ENCODE assay signal across 8 mouse cellular contexts in genomic region chr9:37430582-37430981, GRCm38 (mm10). TPM values are rescaled to one million over a fixed set of nuclear protein-coding genes. Genes with fewer than 3 reads are reported as not detected.
A peak's percentile ranks its signal among the peaks of the same experiment; 100 is the strongest.
DNase-seq lines count a peak whose midpoint lies in the region; ATAC-seq and TF ChIP-seq lines count a peak whose summit lies in the region.

No protein-coding gene starts in this region.

- no peak overlapping the region for H3K9ac ChIP-seq in embryonic facial prominence, embryonic 14.5 days (ENCODE audit: low read depth, low read length)
- H3K9ac ChIP-seq in kidney, embryonic 14.5 days (ENCODE audit: low read depth, low read length): no peak overlapping the region
- no peak overlapping the region for H3K9ac ChIP-seq in limb, embryonic 14.5 days (ENCODE audit: low read depth, low read length, severe bottlenecking)

- peak; percentile 74 for TF ChIP-seq CTCF in bone marrow, adult 2 months (IDR thresholded peaks at IDR 0.05; ENCODE audit: control insufficient read depth, insufficient read depth, low read length)

- 4% methylated on average over 12 of the region's 12 CpGs for WGBS in bone marrow, adult 2 months
- under 1% methylated on average over 12 of the region's 12 CpGs for WGBS in embryonic facial prominence, embryonic 14.5 days
- WGBS in heart, embryonic 10.5 days: 1% methylated on average over 12 of the region's 12 CpGs
- WGBS in kidney, embryonic 14.5 days: 2% methylated on average over 12 of the region's 12 CpGs
- WGBS in limb, embryonic 14.5 days: 1% methylated on average over 12 of the region's 12 CpGs

- peak overlapping the region; percentile 43 for H3K4me2 ChIP-seq in embryonic facial prominence, embryonic 14.5 days (ENCODE audit: low read depth, low read length)
- no peak overlapping the region; the same call in 1 of the 2 replicates for H3K4me2 ChIP-seq in kidney, embryonic 14.5 days (replicated peaks; ENCODE audit: low read depth, low read length)
- H3K4me2 ChIP-seq in limb, embryonic 14.5 days (replicated peaks; ENCODE audit: low read depth, low read length, severe bottlenecking): peak overlapping the region; percentile 20; the same call in 1 of the 2 replicates
- peak overlapping the region; percentile 44 for H3K4me2 ChIP-seq in myocyte (ENCODE audit: low read depth)

- peak; percentile 89 for ATAC-seq in embryonic facial prominence, embryonic 14.5 days (ENCODE audit: low read depth)
- ATAC-seq in kidney, embryonic 14.5 days (ENCODE audit: low FRiP score, low TSS enrichment): peak; percentile 79
- ATAC-seq in limb, embryonic 14.5 days (ENCODE audit: low FRiP score, low read depth): peak; percentile 64

- no peaks in the 10 kb centered on the region for H3K9me3 ChIP-seq in embryonic facial prominence, embryonic 14.5 days (ENCODE audit: control insufficient read depth, low read length)
- no peaks in the 10 kb centered on the region for H3K9me3 ChIP-seq in heart, embryonic 10.5 days
- H3K9me3 ChIP-seq in kidney, embryonic 14.5 days (ENCODE audit: control insufficient read depth, low read length): no peaks in the 10 kb centered on the region
- H3K9me3 ChIP-seq in limb, embryonic 14.5 days (ENCODE audit: control insufficient read depth, low read length): no peaks in the 10 kb centered on the region

- no peaks in the 10 kb centered on the region for H3K79me2 ChIP-seq in myocyte (ENCODE audit: control insufficient read depth, insufficient read depth)

- H3K4me1 ChIP-seq in bone marrow, adult 2 months (ENCODE audit: control insufficient read depth, insufficient read depth, low read length): no peaks in the 10 kb centered on the region
- H3K4me1 ChIP-seq in embryonic facial prominence, embryonic 14.5 days (ENCODE audit: control insufficient read depth, insufficient read depth, low read length): no peaks in the 10 kb centered on the region
- peaks cover 28% of the 10 kb centered on the region for H3K4me1 ChIP-seq in heart, embryonic 10.5 days
- peaks cover 6% of the 10 kb centered on the region; the same call in 1 of the 2 replicates for H3K4me1 ChIP-seq in kidney, embryonic 14.5 days (ENCODE audit: control insufficient read depth, insufficient read depth, low read length)
- H3K4me1 ChIP-seq in limb, embryonic 14.5 days (ENCODE audit: control insufficient read depth, insufficient read depth, low read length): peaks cover 9% of the 10 kb centered on the region; the same call in 1 of the 2 replicates

- H3K36me3 ChIP-seq in embryonic facial prominence, embryonic 14.5 days (ENCODE audit: control insufficient read depth, insufficient read depth, low read length): no peaks in the 10 kb centered on the region
- no peaks in the 10 kb centered on the region for H3K36me3 ChIP-seq in heart, embryonic 10.5 days
- H3K36me3 ChIP-seq in kidney, embryonic 14.5 days (ENCODE audit: control insufficient read depth, insufficient read depth, low read length): no peaks in the 10 kb centered on the region
- H3K36me3 ChIP-seq in limb, embryonic 14.5 days (ENCODE audit: control insufficient read depth, insufficient read depth, low read length): no peaks in the 10 kb centered on the region
- H3K36me3 ChIP-seq in myocyte (ENCODE audit: control insufficient read depth, insufficient read depth): no peaks in the 10 kb centered on the region

- no peak overlapping the region for H3K4me3 ChIP-seq in bone marrow, adult 2 months (replicated peaks; ENCODE audit: control insufficient read depth, low read depth, low read length)
- 0 out of 2 replicates have a peak overlapping the region, but pooled peaks have one; percentile 14 for H3K4me3 ChIP-seq in embryonic facial prominence, embryonic 14.5 days (ENCODE audit: low read depth, low read length)
- H3K4me3 ChIP-seq in heart, embryonic 10.5 days: 0 out of 2 replicates have a peak overlapping the region, but pooled peaks have one; percentile 25
- no peak overlapping the region for H3K4me3 ChIP-seq in kidney, embryonic 14.5 days (ENCODE audit: low read length)
- H3K4me3 ChIP-seq in limb, embryonic 14.5 days (replicated peaks; ENCODE audit: low read length): 0 out of 2 replicates have a peak overlapping the region, but pooled peaks have one; percentile 1
- no peak overlapping the region for H3K4me3 ChIP-seq in myocyte

- DNase-seq in B cell, adult 2 months: peak; percentile 82 to 83
- DNase-seq in embryonic facial prominence, embryonic 14.5 days (ENCODE audit: low spot score): peak; percentile 95
- DNase-seq in heart, embryonic 10.5 days (ENCODE audit: low spot score): peak; percentile 93
- peak; percentile 88 for DNase-seq in limb, embryonic 14.5 days (ENCODE audit: low spot score)
- DNase-seq in spleen, postnatal 4 days (ENCODE audit: low spot score in 2 of 2): peak; percentile 64 to 88

- H3K27me3 ChIP-seq in embryonic facial prominence, embryonic 14.5 days (replicated peaks; ENCODE audit: control insufficient read depth, insufficient read depth, low read length): peaks cover 75% of the 10 kb centered on the region
- H3K27me3 ChIP-seq in heart, embryonic 10.5 days (ENCODE audit: insufficient read depth, poor library complexity, severe bottlenecking): peaks cover 86% of the 10 kb centered on the region
- H3K27me3 ChIP-seq in kidney, embryonic 14.5 days (ENCODE audit: control insufficient read depth, insufficient read depth, low read length): peaks cover 84% of the 10 kb centered on the region
- peaks cover 85% of the 10 kb centered on the region for H3K27me3 ChIP-seq in limb, embryonic 14.5 days (ENCODE audit: control insufficient read depth, insufficient read depth, low read length)
- H3K27me3 ChIP-seq in myocyte (ENCODE audit: control insufficient read depth, insufficient read depth, insufficient read length): peaks cover 51% of the 10 kb centered on the region

- no peak overlapping the region for H3ac ChIP-seq in myocyte (ENCODE audit: control insufficient read depth, insufficient read length)

- TF ChIP-seq POLR2A in bone marrow, adult 2 months (IDR thresholded peaks at IDR 0.05; ENCODE audit: borderline replicate concordance, control insufficient read depth, low read depth, low read length): no peak
- TF ChIP-seq POLR2A in limb, embryonic 14.5 days (IDR thresholded peaks at IDR 0.05; ENCODE audit: borderline replicate concordance, extremely low read depth, insufficient read depth, insufficient read length): no peak
- TF ChIP-seq POLR2A in myocyte (IDR thresholded peaks at IDR 0.05; ENCODE audit: insufficient read length, low read depth): no peak

- no peak overlapping the region for H3K27ac ChIP-seq in bone marrow, adult 2 months (ENCODE audit: control insufficient read depth, insufficient read depth, low read depth, low read length, poor library complexity)
- no peak overlapping the region for H3K27ac ChIP-seq in embryonic facial prominence, embryonic 14.5 days (replicated peaks; ENCODE audit: low read depth, low read length)
- no peak overlapping the region for H3K27ac ChIP-seq in heart, embryonic 10.5 days
- H3K27ac ChIP-seq in kidney, embryonic 14.5 days (ENCODE audit: low read depth, low read length): no peak overlapping the region
- no peak overlapping the region for H3K27ac ChIP-seq in limb, embryonic 14.5 days (replicated peaks; ENCODE audit: low read depth, low read length)

TF ChIP-seq in myocyte, 11 proteins besides CTCF, POLR2A, EP300 and RAD21:
- TF ChIP-seq CEBPB (IDR thresholded peaks at IDR 0.05; ENCODE audit: insufficient read depth, poor library complexity, severe bottlenecking) (0 out of 2 replicates have a peak, but pooled peaks have one; percentile 22), MYOD1 (IDR thresholded peaks at IDR 0.05; ENCODE audit: control insufficient read depth in 1 of 3, insufficient read length in 2 of 3, low read depth in 2 of 3) (peak in 1 of 3 experiments; percentile 65), SRF (IDR thresholded peaks at IDR 0.05; ENCODE audit: control insufficient read depth, insufficient read length, low read depth) (no peak), MYOG (IDR thresholded peaks at IDR 0.05; ENCODE audit: control insufficient read depth in 1 of 3, insufficient read depth in 1 of 3, insufficient read length in 2 of 3, low read depth in 2 of 3) (peak in 2 of 3 experiments; percentile 53 to 69)

RNA-seq across cellular contexts. Expression of gene Robo3, which starts 2.5 kb away (rescaled TPM):
- polyA plus RNA-seq in bone marrow, adult 2 months (2011; ENCODE audit: insufficient read depth, insufficient read length, low replicate concordance, missing spikeins): 4.8 and 10.8 TPM in 2 replicates
- polyA plus RNA-seq in embryonic facial prominence, embryonic 14.5 days (2014; fragmentation: Nextera tagmentation; extraction: Ambion mirVana): 0.08 and 0.15 TPM in 2 replicates
- 0.06 and 0.10 TPM in 2 replicates for polyA plus RNA-seq in heart, embryonic 10.5 days (2016; fragmentation: Nextera tagmentation; extraction: Ambion mirVana)
- 0.09 and 0.11 TPM in 2 replicates for polyA plus RNA-seq in kidney, embryonic 14.5 days (2014; fragmentation: Nextera tagmentation; extraction: Ambion mirVana)
- 0.39 and 0.87 TPM in 2 replicates for polyA plus RNA-seq in limb, embryonic 14.5 days (2012; rRNA removed)
- polyA plus RNA-seq in limb, embryonic 14.5 days (2014; fragmentation: Nextera tagmentation; extraction: Ambion mirVana): 0.07 and 0.21 TPM in 2 replicates
- 0.01 TPM for polyA plus RNA-seq in myocyte (2012; fragmentation: generic; extraction: Trizol)

RNA-seq across cellular contexts. Expression of gene Robo4, which starts 28.9 kb away (rescaled TPM):
- polyA plus RNA-seq in bone marrow, adult 2 months (2011; ENCODE audit: insufficient read depth, insufficient read length, low replicate concordance, missing spikeins): 4.8 and 9.6 TPM in 2 replicates
- 10.8 and 12.4 TPM in 2 replicates for polyA plus RNA-seq in embryonic facial prominence, embryonic 14.5 days (2014; fragmentation: Nextera tagmentation; extraction: Ambion mirVana)
- 2.0 and 4.0 TPM in 2 replicates for polyA plus RNA-seq in heart, embryonic 10.5 days (2016; fragmentation: Nextera tagmentation; extraction: Ambion mirVana)
- polyA plus RNA-seq in kidney, embryonic 14.5 days (2014; fragmentation: Nextera tagmentation; extraction: Ambion mirVana): 10.5 and 11.9 TPM in 2 replicates
- 13.2 and 17.6 TPM in 2 replicates for polyA plus RNA-seq in limb, embryonic 14.5 days (2012; rRNA removed)
- polyA plus RNA-seq in limb, embryonic 14.5 days (2014; fragmentation: Nextera tagmentation; extraction: Ambion mirVana): 12.4 and 13.8 TPM in 2 replicates
- not detected for polyA plus RNA-seq in myocyte (2012; fragmentation: generic; extraction: Trizol)

RNA-seq across cellular contexts. Expression of gene Msantd2, which starts 58.5 kb away (rescaled TPM):
- polyA plus RNA-seq in bone marrow, adult 2 months (2011; ENCODE audit: insufficient read depth, insufficient read length, low replicate concordance, missing spikeins): 11.2 and 29.1 TPM in 2 replicates
- 24.9 and 25.0 TPM in 2 replicates for polyA plus RNA-seq in embryonic facial prominence, embryonic 14.5 days (2014; fragmentation: Nextera tagmentation; extraction: Ambion mirVana)
- 17.9 and 23.8 TPM in 2 replicates for polyA plus RNA-seq in heart, embryonic 10.5 days (2016; fragmentation: Nextera tagmentation; extraction: Ambion mirVana)
- 28.5 and 33.2 TPM in 2 replicates for polyA plus RNA-seq in kidney, embryonic 14.5 days (2014; fragmentation: Nextera tagmentation; extraction: Ambion mirVana)
- polyA plus RNA-seq in limb, embryonic 14.5 days (2012; rRNA removed): 64.4 and 74.2 TPM in 2 replicates
- 26.7 and 31.7 TPM in 2 replicates for polyA plus RNA-seq in limb, embryonic 14.5 days (2014; fragmentation: Nextera tagmentation; extraction: Ambion mirVana)
- 4.0 TPM for polyA plus RNA-seq in myocyte (2012; fragmentation: generic; extraction: Trizol)

Comparison
In these comparisons a context has a peak if more than half of its experiments do, and no peak if none do; other contexts are left out.
1. H3K4me3 ChIP-seq: peak in embryonic facial prominence, embryonic 14.5 days (single experiment), heart, embryonic 10.5 days (single experiment) and limb, embryonic 14.5 days (single experiment); none in bone marrow, adult 2 months (single experiment), kidney, embryonic 14.5 days (single experiment) and myocyte (single experiment).
2. Peak in every context shown above with its lines, with median percentiles within 50 percentile points of each other: DNase-seq and ATAC-seq.